Mouse (Mus musculus) spleen, adult 2 months (tissue): ENCODE data around the gene Tgoln1. TPM values are rescaled to one million over a fixed set of nuclear protein-coding genes. Genes with fewer than 3 reads are reported as not detected.

Experiments used
- DNase-seq, 2 experiments: peaks; one replicate each; pipeline versions ENCODE4 v3.0.0 to v3.0.0-alpha.2; 2012 to 2021; ENCODE audit warnings: low spot score in 2 of 2, low read depth in 1 of 2
- H3K27ac ChIP-seq: fragments of 200-500 bp; 2 replicates; pipeline ENCODE4 v1.5.1; 2012; ENCODE audit warnings: low read length, inconsistent platforms; ENCODE audit not compliant: insufficient read depth
- H3K27me3 ChIP-seq: fragments of 200-500 bp; 2 replicates; pipeline ENCODE4 v1.6.1; 2012; ENCODE audit warnings: mild to moderate bottlenecking, moderate library complexity, low read length, inconsistent platforms; ENCODE audit not compliant: control insufficient read depth, insufficient read depth
- H3K36me3 ChIP-seq: fragments of 200-500 bp; 2 replicates; pipeline ENCODE4 v1.6.1; 2012; ENCODE audit warnings: mild to moderate bottlenecking, low read length, inconsistent platforms; ENCODE audit not compliant: control insufficient read depth, insufficient read depth
- H3K4me1 ChIP-seq: fragments of 200-500 bp; 2 replicates; pipeline ENCODE4 v1.6.1; 2011; ENCODE audit warnings: inconsistent platforms; ENCODE audit not compliant: control insufficient read depth, insufficient read depth, insufficient read length
- H3K4me3 ChIP-seq: fragments of 200-500 bp; 2 replicates; pipeline ENCODE4 v1.5.1; 2011; ENCODE audit warnings: mild to moderate bottlenecking, inconsistent platforms; ENCODE audit not compliant: insufficient read depth, insufficient read length; ENCODE audit errors: extremely low read depth
- CTCF ChIP-seq: fragments of 200-500 bp; IDR thresholded peaks from 2 replicates; pipeline ENCODE4 v1.5.1; 2011; ENCODE audit warnings: mild to moderate bottlenecking, inconsistent platforms; ENCODE audit not compliant: insufficient read depth, insufficient read length, insufficient replicate concordance; ENCODE audit errors: extremely low read depth
- POLR2A ChIP-seq: fragments of 200-500 bp; IDR thresholded peaks from 2 replicates; pipeline ENCODE4 v1.6.1; 2011; ENCODE audit warnings: low read depth, low read length, inconsistent platforms
- WGBS: fragments of 180-500 bp; shearing (Covaris S2); methylation state at CpG from one replicate; pipeline ENCODE4 v1.1.7; 2018; 5-methylcytosine and 5-hydroxymethylcytosine counted together
- polyA plus RNA-seq: library from polyadenylated mRNA; depleted of rRNA; stranded (reverse); fragments of >200 nt; gene quantifications from 2 replicates; pipeline ENCODE4 v1.2.3, GENCODE M21; 2012; rRNA removed

Gene Tgoln1
- polyA plus RNA-seq = 14.9 and 15.8 TPM in 2 replicates

GRCm38 (mm10) chr6:72616643-72617288 lies at the start of gene Tgoln1:
Gene Tgoln1, minus strand, starts transcription at chr6:72617000.
- WGBS = under 1% methylated on average over 41 of the region's 41 CpGs
- Histone ChIP-seq H3K27ac (peak within 1 kb of the TSS; percentile 94), H3K36me3 (peaks cover 12% of the 10 kb centered on the region), H3K4me3 (peak within 1 kb of the TSS; percentile 94), H3K27me3 (no peaks in the 10 kb centered on the region), H3K4me1 (peaks cover 9% of the 10 kb centered on the region; the same call in 1 of the 2 replicates)
- TF ChIP-seq CTCF = no peak
- TF ChIP-seq POLR2A = peak; percentile 87
- peak; percentile 93 to 95 for DNase-seq

GRCm38 (mm10) chr6:72664290-72664689 lies 47.5 kb upstream of the Tgoln1 start:
- no peaks in the 10 kb centered on the region for H3K36me3 ChIP-seq
- TF ChIP-seq POLR2A = no peak
- TF ChIP-seq CTCF = no peak
- 71% methylated on average over 8 of the region's 8 CpGs for WGBS

GRCm38 (mm10) chr6:72663000-72663399 lies 46.2 kb upstream of the Tgoln1 start:
- Histone ChIP-seq H3K27me3 (no peaks in the 10 kb centered on the region), H3K4me3 (no peak overlapping the region), H3K27ac (no peak overlapping the region), H3K4me1 (no peaks in the 10 kb centered on the region), H3K36me3 (no peaks in the 10 kb centered on the region)
- no peak for DNase-seq
- no peak for TF ChIP-seq CTCF
- no peak for TF ChIP-seq POLR2A
- WGBS = 0% methylated on average over 1 of the region's 1 CpGs

More at GRCm38 (mm10) chr6:72664290-72664689, 47.5 kb upstream of the Tgoln1 start:
- H3K27me3 ChIP-seq = no peaks in the 10 kb centered on the region
- H3K4me3 ChIP-seq = no peak overlapping the region
- no peak overlapping the region for H3K27ac ChIP-seq
- DNase-seq = no peak
- H3K4me1 ChIP-seq = no peaks in the 10 kb centered on the region

GRCm38 (mm10) chr6:72660391-72660720 lies 43.6 kb upstream of the Tgoln1 start:
- no peaks in the 10 kb centered on the region for H3K4me1 ChIP-seq
- DNase-seq = no peak
- H3K27me3 ChIP-seq = no peaks in the 10 kb centered on the region
- 75% methylated on average over 6 of the region's 6 CpGs for WGBS
- H3K36me3 ChIP-seq = no peaks in the 10 kb centered on the region
- no peak overlapping the region for H3K27ac ChIP-seq
- TF ChIP-seq POLR2A (no peak), CTCF (no peak)
- H3K4me3 ChIP-seq = no peak overlapping the region

GRCm38 (mm10) chr6:72659717-72660390 lies 43.1 kb upstream of the Tgoln1 start:
- TF ChIP-seq CTCF (no peak), POLR2A (no peak)
- no peak for DNase-seq
- no peak overlapping the region for H3K4me3 ChIP-seq
- H3K4me1 ChIP-seq = no peaks in the 10 kb centered on the region
- no peaks in the 10 kb centered on the region for H3K27me3 ChIP-seq
- 37% methylated on average over 8 of the region's 8 CpGs for WGBS
- H3K36me3 ChIP-seq = no peaks in the 10 kb centered on the region
- no peak overlapping the region for H3K27ac ChIP-seq

GRCm38 (mm10) chr6:72658006-72658405 lies 41.2 kb upstream of the Tgoln1 start:
- DNase-seq = no peak
- 40% methylated on average over 3 of the region's 3 CpGs for WGBS
- Histone ChIP-seq H3K36me3 (no peaks in the 10 kb centered on the region), H3K4me3 (no peak overlapping the region), H3K4me1 (no peaks in the 10 kb centered on the region), H3K27me3 (no peaks in the 10 kb centered on the region), H3K27ac (no peak overlapping the region)
- no peak for TF ChIP-seq CTCF
- TF ChIP-seq POLR2A = no peak

- DNase-seq = no peak
- H3K4me3 ChIP-seq = no peak overlapping the region
- no peaks in the 10 kb centered on the region for H3K4me1 ChIP-seq
- TF ChIP-seq POLR2A = no peak
- no peak for TF ChIP-seq CTCF
- WGBS = 86% methylated on average over 7 of the region's 7 CpGs
- no peaks in the 10 kb centered on the region for H3K27me3 ChIP-seq
- no peak overlapping the region for H3K27ac ChIP-seq
- H3K36me3 ChIP-seq = no peaks in the 10 kb centered on the region
These were observed 39.2 kb upstream of the Tgoln1 start for GRCm38 (mm10) chr6:72656053-72656442.
